Mouse (Mus musculus) natural killer cell, adult 2 months (primary cell): ENCODE data around the gene Gm4491.

Experiments
- DNase-seq, 2 experiments: peaks; one replicate each; pipeline ENCODE4 v3.0.0; 2022; ENCODE audit warnings: low spot score in 2 of 2

The Gm4491 gene

DNA sequence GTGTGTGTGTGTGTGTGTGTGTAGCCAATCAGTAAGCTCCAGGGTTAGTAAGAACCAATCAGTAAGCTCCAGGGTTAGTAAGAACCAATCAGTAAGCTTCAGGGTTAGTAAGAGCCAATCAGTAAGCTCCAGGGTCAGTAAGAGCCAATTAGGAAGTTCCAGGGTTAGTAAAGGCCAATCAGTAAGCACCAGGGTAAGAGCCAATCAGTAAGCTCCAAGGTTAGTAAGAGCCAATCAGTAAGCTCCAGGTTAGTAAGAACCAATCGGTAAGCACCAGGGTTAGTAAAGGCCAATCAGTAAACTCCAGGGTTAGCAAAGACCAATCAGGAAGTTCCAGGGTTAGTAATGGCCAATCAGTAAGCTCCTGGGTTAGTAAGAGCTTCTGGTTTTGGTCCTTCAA is 32.8 kb downstream of the Gm4491 start:
- no peak for DNase-seq

- DNase-seq, result no peak
Observed at GRCm38 (mm10) chr14:57075537-57075936, 40.1 kb downstream of the Gm4491 start.

GRCm38 (mm10) chr14:57069906-57070305 is 45.8 kb downstream of the Gm4491 start:
- peak; percentile 23 to 37 for DNase-seq

- no peak for DNase-seq
Observed at GRCm38 (mm10) chr14:57066053-57066452, 49.6 kb downstream of the Gm4491 start.
